Mouse (Mus musculus) regulatory T cell (primary cell): ENCODE data around the gene Muc13.

Experiments used
- in situ Hi-C: fragments of 300-600 bp; cut with MboI, MseI; formaldehyde crosslinking; loops from one replicate; pipeline ENCODE4 v1.15.1; 2025; ENCODE audit warnings: high pct_unique_total_duplicates

The Muc13 gene

DNA sequence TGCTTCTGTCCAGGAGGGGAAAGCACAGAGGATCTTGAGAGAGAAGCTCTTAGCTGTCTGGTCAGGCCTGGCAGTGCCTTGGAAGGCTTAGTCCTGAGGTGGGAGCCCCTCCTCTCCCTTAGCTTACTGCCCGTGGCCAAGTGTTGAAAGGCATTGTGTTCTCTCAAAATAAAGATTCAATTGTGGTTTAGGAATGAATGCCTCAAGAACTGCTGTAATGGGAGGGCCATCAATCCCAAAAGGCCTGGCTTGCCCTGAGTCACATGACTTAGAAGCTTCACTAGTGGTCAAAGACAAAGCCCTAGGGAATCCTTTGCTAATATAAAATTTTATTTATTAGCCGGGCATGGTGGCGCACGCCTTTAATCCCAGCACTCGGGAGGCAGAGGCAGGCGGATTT is 30.8 kb downstream of the Muc13 start:
- in situ Hi-C loops, result loop anchor here (5.0 kb wide), 3 partner anchors 58 to 283 kb away; no protein-coding TSS in a partner anchor

DNA sequence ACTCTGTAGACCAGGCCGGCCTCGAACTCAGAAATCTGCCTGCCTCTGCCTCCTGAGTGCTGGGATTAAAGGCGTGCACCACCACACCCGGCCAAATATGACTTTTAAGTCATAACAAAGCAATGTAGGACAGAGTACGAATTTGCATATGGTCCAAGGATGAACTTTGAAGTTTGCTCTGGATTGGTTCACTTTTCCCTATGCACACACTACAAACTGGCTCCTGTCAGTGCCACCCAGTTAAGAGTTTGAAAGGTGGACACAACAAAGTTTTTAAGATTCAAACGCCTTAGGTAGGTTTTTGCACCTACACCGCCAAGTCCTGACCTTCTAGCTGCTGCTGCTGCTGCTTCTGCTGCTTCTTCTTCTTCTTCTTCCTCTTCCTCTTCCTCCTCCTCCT is 34.7 kb downstream of the Muc13 start:
- in situ Hi-C loops, result loop anchor here (5.0 kb wide), 1 partner anchor 54 kb away; no protein-coding TSS in a partner anchor

DNA sequence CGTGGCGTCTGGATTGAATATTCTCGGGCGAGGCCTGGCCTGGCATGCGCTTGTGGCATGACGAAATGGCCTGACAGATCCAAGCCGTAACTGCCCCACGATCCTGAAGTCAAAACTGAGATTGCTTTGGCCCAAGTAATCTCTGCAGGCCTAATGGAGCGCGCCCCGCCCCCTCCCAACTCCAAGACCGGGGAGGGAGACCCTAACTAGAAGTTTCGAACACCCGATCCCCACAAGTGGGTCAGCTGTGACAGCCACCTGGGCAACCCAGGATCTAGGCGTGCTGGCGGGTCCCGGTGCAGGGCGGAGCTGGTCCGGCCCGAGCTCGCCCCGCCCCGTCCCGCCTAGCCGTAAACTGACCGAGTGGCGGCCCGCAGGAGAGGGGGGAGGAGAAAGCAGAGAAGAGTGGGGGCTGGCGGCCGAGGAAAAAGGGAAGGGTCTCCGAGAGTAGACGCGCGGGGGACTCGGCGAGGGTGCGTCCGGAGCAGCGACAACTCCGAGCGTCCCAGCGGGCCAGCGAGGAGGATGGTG is 35.5 kb downstream of the Muc13 start, which contains the start of gene Itgb5:
Itgb5 (plus strand) TSS at position 365 of the 531 bp plus-strand sequence.
- in situ Hi-C loops, result loop anchor here (5.0 kb wide), 1 partner anchor 53 kb away; no protein-coding TSS in a partner anchor

DNA sequence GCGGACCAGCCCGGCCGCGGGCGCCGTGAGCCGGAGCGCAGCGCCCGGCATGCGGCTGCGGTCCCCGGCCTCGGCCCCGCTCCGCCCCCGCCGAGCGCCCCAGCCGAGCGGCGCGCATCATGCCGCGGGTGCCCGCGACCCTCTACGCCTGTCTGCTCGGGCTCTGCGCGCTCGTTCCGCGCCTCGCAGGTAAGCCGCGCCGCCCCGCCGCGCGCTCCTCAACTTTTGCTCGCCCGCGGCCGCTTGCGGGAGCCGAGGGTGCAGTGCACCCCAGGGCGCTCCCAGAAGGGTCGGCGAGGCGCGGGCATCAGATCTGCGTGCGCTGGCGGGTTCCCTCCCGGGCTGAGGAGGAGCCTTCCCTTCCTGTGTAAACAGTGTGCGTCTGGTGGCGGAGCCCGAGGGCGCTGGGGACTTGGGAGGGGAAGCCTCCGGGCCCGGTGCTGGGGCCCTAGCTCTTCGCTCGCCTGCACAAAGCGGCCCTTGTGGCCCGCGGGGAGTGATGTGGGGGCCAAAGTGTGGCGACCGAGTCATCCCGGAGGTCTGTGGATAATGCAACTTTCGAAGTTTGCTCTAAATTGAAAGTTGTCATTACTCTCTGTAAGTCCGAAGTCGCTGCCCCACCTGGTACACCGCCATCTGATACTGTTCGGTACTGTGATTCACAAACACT is 36.1 kb downstream of the Muc13 start:
- in situ Hi-C loops, result loop anchor here (5.0 kb wide), 1 partner anchor 52 kb away; no protein-coding TSS in a partner anchor

DNA sequence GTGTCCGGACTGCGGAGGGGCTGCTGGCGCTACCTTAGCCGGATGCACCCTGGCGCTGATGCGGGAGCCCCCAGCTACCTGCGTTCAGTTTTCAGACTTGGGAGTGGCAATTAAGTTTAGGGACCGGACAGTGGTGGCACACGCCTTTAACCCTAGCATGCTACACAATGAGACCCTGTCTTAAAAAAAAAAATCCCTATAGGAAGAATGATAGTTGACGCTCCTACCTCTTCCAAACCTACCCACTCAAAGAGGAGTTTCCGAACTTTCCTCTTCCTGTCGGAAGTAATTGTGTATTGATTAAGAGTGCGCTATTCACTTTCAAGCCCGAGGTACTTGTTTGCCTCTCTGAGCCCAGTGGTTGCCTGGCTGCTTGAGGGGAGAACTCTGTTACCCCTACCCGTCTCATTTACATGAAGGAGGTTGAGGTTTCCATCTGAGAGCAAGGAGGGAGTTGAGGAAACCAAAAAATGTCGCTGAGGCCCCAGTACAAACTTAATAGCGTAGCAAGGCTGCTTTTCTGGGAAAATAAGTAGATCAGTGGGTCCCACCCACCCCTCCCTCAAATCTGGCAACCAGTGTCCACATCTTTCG is 36.8 kb downstream of the Muc13 start:
- in situ Hi-C loops, result no loop called here

DNA sequence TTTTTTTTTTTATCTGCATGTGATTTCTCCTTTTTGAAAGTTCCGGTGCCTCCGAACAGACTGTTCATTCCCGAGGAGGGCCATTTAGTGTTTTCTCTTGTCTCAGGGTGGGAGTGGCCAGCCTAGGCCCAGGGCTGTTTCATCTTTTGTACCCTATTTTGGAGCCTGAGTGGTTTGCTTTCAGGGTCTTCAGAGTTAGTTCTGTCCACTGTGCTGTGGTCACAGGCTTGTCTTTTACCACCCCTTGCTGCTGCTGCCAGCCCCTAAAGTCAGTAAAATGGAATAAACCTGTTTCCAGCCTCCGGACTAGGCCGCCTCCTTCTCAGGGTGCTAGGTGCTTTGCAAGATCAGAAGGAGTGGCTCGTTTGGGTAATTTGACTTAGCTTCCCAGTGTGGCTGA is 38.2 kb downstream of the Muc13 start:
- in situ Hi-C loops, result no loop called here

DNA sequence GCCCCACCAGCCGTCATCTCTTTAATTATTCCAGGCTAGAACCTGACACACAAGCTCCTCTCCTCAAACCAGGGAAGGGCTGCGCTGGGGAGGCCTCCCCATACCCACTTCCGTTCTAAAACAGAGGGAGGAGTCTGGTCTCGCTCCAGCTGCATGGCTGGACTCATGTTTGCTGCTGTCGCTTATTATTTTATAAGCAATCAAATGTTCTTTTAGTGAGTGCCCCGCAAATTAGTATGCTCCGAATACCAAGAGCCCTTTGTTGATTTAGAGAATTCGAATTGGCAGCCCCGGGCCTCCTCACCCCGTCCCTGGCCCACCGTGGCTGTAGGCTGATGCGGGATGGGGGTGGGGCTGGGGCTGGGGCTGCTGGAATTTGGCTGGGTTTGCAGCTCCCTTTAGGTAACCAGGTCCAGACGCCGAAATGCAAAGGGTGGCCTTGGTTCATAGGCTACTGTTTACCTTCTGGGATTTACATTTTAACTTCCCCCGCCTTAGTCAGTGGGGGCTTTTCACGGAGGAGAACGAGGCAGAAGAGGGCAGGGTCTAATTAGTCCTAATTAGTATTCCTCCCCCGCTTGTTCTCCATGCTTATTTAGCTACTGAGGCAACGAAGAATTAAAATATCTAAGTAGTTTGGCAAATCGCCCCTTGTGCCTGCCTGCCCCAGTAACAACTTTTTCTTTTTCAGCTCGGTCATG is 39.0 kb downstream of the Muc13 start:
- in situ Hi-C loops, result no loop called here

DNA sequence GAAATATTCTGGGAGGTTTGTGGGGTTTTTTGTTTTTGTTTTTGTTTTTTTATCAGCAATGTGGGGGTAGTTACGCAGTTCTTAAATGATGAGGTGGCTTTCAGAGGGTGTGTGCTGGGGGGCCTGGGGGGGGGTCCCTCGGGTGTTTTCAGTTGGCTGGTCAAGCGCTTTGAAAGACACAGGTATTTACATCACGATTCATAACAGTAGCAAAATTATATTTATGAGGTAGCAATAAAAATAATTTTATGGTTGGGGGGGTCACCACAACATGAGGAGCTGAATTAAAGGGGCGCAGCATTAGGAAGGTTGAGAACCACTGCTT is 39.6 kb downstream of the Muc13 start:
- in situ Hi-C loops, result no loop called here

DNA sequence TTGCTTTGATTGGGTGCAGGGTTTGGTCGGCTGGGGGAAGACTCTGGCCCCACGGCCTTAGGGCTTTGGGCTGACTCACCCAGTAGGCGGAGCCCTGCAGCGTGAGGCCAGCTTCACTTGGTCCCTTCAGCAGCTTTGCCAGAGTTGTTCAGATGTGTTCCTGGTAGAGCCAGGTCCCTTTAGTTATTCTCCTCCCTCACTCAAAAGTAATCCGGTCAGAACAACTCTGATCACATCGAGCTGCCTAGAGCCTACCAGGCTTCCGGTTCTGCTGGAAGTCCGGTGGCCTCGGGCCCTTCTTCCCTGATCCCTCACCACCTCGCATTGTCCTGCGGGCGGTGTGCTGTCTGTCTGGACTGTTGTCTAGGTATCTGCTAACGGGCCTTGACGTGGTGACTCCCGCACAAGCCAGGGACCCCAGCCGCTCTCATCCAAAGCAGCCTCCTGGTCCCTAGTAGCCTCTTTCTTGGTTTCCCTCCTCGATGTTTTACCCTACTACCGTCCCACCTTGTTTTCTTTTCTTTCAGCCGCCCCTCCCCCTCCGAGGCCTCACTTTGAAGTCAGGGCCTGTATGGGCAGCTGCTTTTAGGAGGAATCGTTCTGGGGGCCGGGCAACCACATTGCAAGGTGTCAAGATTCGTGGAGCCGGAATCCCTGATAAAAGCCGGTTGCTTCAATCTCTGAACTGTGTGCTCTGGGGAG is 40.1 kb downstream of the Muc13 start:
- in situ Hi-C loops, result no loop called here

DNA sequence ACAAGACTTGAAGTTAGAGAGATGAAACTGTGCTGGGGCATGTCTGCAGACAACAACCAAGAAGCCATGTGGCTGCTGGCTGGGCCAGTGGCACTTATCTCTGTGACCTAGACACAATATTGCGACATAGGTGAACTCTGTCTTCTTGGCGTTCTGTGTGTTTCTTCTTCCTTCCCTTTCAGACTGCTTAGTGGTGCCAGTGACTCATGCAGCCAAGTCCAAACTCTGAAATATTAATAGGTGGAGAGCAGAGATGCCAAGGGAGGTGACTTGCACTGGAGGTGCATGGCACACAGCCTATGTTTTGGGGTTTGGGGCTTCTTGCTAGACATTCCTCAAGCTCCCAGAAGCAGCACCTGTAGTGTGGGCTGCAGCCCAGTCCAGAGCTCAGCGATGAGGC is 42.8 kb downstream of the Muc13 start:
- in situ Hi-C loops, result no loop called here

DNA sequence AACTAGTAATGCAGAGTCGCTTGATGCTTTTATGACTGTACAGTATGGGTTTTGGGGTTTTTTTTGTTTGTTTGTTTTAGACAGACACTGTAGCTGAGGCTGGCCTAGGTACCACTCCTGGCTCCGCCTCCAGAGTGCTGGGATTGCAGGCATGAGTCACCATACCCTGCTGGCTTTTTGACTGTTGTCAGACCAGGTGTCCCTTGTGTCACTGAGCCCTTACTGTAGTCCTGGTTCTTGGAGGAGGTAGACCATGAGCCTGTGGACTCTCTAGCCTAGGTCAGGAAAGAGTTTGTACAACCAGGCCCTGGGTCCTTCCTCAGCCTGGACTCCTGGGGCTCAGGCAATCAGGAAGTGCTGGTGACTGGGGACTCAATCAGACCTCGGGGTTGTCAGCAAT is 43.4 kb downstream of the Muc13 start:
- in situ Hi-C loops, result no loop called here

DNA sequence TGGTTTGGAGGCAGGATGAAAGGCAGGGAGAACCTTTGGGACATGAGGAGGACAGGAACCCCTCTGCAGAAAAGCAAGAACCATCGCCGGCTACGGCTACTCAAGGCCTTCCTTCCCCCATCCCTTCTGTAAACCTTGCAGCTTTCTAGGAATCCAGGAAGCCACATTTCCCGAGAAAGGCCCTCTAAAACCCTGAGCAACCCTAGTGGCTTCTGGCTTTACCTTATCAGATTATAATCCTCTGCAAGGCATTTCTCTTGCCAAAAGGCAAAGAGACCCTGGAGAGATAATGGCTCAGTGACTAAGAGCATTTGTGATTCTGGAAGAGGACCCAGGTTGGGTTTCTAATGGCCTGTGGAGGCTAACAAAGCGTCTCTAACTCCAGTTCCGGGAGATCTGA is 46.8 kb downstream of the Muc13 start:
- in situ Hi-C loops, result no loop called here

DNA sequence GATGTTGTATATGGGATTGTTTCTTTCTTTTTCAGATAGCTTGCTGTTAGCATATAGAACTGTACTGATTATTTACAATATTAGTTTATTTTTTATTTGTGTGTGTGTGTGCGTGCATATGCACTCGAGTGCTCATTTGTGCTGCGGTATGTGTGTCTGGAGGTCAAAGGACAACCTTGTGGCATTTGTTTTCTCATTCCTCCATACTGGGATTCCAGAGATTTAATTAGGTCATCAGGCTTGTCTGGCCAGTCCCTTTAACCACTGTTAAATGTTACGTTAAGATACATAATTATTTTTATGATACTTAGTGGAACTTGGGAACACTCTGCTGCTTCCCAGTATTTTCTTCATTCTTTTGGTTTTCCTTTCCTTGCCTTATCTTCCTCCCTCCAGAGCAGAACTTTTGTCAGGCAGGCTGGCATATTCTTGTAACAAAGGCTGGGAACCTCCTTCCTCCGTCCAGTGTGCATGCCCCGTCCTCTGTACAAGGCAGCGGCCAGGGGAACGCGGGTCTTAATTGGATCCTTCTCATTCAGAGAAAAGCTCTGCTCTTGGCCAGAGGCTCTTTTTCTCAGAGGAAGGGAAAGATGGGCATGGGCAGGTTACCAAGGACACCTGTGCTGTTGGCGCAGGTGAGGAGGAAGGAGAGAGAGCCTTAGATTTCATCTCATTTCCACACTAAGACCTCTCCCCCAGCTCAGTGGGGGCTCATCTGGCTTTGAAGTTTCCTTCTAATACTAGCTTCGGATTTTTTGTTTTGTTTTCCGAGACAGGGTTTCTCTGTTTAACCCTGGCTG is 48.4 kb downstream of the Muc13 start:
- in situ Hi-C loops, result no loop called here

DNA sequence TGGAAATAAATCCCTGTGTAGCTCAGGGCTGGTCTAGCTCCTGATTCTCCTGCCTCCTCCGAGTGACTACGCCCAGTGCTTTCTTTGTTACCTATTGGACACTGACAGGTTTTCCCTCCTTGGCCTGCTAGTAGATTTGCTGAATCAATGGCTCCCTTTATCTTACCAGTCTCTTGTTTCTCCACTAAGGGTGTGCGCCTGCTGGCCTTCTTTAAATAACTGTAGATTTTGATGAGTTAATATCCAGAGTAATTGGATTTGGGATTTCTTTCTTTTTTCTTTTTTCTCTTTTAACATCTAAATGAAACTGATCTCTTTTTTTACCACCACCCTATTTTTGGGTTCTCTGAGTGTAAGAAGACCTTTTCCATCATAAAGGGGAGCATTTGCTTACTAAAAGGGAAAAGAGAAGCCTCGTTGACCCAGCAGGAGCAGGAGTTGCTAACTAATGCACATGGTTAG is 50.3 kb downstream of the Muc13 start:
- in situ Hi-C loops, result no loop called here

DNA sequence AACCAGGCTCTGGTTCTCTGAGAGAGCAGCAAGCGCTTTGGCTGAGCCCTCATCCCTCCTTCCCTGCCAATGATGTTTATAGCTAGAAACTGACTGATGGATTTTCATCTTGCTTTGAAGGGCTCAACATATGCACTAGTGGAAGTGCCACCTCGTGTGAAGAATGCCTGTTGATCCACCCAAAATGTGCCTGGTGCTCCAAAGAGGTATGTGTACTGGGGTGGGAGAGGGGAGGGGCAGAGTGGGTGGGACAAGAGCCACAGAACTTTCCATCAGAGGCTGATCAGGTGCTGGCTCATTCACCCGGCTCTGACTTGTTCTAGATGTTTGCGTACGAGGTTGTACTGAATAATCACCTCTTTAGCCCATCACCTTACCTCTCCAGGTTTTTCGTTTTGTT is 51.0 kb downstream of the Muc13 start:
- in situ Hi-C loops, result no loop called here

DNA sequence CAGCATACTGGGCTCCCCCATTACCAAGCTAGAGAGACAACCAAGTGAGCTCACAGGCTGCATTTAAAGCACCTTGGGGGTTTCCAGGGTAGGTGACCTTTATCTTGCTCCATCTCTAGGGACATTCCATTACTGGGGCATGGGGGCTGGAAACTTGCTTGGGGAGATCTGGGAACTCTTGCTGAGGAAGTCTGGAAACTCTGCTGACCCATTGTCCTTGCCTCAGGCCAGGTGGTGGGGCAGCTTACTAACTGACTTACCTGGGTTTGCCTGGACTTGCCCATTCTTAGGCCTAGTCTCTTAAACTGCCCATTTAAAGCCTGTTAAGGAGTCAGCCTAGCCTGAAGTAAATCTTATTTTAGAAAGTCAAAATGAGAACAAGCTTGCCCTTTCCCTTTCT is 59.4 kb downstream of the Muc13 start:
- in situ Hi-C loops, result no loop called here

DNA sequence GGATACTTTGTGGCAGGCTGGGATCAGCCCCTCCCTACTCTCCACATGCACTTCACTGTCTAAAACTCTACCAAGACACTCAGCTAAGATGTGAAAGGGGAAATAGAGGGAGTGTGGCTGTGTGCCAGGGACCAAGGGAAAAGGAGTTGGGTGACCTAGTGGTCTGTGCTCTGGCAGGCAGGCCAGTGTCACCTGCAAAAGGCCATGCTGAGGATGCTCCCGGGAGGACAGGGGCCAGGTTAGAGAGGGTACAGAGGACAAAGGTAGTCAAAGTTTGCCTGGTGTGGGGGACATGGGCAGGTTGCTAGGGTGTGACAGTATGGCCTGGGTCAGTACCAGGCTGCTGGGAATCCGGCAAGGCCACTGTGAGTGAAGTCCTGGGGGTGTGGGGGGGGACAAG is 64.9 kb downstream of the Muc13 start:
- in situ Hi-C loops, result no loop called here

DNA sequence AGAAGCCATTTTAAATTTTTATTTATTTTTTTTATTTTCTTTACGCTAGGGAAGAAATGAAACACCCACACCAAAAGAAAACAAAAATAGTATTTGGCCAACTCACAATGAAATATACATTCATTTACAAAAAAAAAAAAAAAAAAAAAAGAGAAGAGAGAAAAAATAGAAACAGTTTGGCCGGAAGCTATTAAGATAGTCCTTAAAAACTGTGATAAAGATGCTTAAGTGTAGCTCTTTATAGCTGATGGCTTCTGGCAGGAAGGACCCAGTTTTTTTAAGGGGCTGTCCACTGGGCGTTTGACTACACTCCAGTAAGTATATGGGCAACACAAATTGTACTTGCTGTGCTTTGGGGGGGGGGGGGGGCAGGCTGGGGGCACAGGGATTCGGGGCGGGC is 65.5 kb downstream of the Muc13 start:
- in situ Hi-C loops, result no loop called here

DNA sequence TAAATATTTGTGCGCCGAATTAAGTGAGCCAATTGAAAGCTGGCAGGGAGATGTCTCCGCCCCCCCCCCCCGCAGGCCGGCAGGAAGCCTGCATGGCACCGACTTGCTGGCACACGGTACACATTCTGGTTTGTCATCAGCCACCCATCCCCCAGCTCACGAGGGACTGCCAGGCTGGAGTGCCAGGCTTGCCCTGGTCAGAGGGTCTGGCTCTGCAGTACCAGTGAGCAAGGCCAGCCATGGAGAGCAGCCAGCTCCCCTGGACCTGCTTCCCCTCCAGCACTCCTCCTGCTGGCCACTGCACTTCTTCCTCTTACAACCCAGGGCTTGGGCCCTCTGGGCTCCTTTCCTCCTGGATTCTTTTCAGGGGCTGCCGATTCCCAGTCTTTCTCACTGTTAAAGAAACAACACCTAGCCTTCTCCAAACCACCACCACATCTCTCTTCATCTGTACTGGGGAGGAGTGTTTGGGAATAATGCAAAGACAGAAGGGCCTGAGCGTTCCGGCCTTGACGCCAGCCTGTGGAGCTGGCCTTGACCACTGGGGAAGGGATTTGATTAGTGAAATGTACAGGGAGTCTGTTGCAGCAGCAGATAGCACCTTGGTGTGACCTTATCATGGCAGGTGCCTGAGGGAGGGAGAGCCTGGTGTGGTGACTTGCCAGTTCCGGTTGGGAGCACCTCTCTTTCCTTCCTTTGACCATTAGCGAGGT is 66.3 kb downstream of the Muc13 start:
- in situ Hi-C loops, result no loop called here

DNA sequence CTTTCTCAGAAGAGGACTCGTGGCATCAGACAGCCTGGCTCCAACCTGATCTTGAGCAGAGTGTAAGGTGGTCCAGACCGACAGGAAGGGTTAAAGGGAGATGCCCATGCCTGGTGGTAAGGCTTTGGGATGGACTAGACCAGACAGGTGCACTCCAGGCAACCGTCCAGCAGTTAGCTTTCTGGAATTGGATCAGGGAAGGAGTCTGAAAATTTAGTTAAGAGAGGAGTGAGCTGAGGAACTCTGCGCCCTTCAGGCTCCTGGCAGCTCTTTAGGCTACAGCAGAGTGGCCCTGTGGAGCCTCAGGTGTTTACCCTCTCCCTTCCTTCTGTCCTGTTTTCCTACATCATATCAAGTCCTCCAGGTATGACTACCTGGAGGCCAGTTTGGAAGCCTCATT is 68.6 kb downstream of the Muc13 start:
- in situ Hi-C loops, result no loop called here
